Mouse (Mus musculus): Measurements from ENCODE around the gene Gm49339. TPM values are rescaled to one million over a fixed set of nuclear protein-coding genes. Genes with fewer than 3 reads are reported as not detected.
"Not testable (repeated sequence)": the region's sequence is repeated elsewhere in the genome, so short reads cannot be mapped to it uniquely, and the experiment has no call there.

The Gm49339 gene
- not detected in 2 replicates for polyA plus RNA-seq (2014; fragmentation: Nextera tagmentation; extraction: Ambion mirVana)

DNA sequence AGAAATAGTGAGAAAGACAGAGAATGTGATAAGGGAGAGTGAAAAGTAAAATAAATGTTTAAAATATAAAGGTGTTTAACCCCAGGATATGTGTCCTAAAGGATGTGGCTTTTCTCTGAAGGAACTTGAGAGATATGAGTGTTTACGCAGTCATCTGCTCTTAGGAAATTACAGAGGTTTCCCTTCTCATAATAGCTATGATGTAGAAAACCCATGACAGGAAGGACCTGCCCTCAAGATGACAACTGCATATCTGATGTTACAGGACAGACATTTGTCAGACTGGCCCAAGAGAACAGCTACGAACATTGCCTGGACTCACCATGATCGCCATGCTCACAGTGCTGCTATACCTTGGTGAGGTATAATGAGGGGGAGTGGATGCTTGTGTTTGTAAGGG is at the start of gene Gm49339, which contains the start of gene Lilr4b:
Gene Gm49339 (plus strand): TSS at position 216 of the 400 bp plus-strand sequence.
Gene Lilr4b (plus strand): TSS at position 236 of the 400 bp plus-strand sequence.
- not testable (repeated sequence) for H3K27ac ChIP-seq (ENCODE audit: low read length); ATAC-seq (ENCODE audit: insufficient number of reproducible peaks, insufficient read depth, low FRiP score, low read depth); H3K9ac ChIP-seq (replicated peaks; ENCODE audit: low read depth, low read length); H3K36me3 ChIP-seq (ENCODE audit: control insufficient read depth, insufficient read depth, low read length); H3K9me3 ChIP-seq (ENCODE audit: control insufficient read depth, low read depth, low read length); H3K4me1 ChIP-seq (ENCODE audit: control insufficient read depth, insufficient read depth, low read length); H3K4me3 ChIP-seq (ENCODE audit: low read depth, low read length); H3K27me3 ChIP-seq (ENCODE audit: control insufficient read depth, insufficient read depth, low read length); H3K4me2 ChIP-seq (replicated peaks; ENCODE audit: low read depth, low read length)
- WGBS = 91% methylated on average over 1 of the region's 3 CpGs

DNA sequence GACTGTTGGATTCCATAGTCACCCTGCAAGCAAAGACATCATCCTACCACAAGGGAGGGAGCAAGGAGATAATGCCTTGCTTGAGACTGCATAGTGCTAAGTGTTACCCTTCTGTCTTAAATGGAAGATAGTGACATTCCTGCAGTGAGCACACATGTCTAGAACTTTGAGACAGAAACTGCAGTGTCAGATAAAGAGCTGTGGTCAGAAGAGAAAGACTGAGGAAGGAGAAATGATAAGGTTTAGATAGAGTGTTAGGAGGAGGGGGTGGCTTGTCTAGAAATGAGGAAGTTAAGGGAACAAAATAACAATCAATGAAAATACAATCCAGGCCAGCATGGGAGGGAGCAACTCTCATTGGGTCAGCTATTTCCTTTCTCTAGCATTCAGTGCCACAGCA is 47.5 kb upstream of the Gm49339 start:
- Histone ChIP-seq H3K4me3 (ENCODE audit: low read depth, low read length) (no peak overlapping the region), H3K9me3 (ENCODE audit: control insufficient read depth, low read depth, low read length) (no peaks in the 10 kb centered on the region), H3K27ac (ENCODE audit: low read length) (no peak overlapping the region), H3K36me3 (ENCODE audit: control insufficient read depth, insufficient read depth, low read length) (no peaks in the 10 kb centered on the region), H3K27me3 (ENCODE audit: control insufficient read depth, insufficient read depth, low read length) (no peaks in the 10 kb centered on the region), H3K4me1 (ENCODE audit: control insufficient read depth, insufficient read depth, low read length) (no peaks in the 10 kb centered on the region), H3K4me2 (replicated peaks; ENCODE audit: low read depth, low read length) (no peak overlapping the region), H3K9ac (replicated peaks; ENCODE audit: low read depth, low read length) (no peak overlapping the region)
- ATAC-seq (ENCODE audit: insufficient number of reproducible peaks, insufficient read depth, low FRiP score, low read depth) = no peak

DNA sequence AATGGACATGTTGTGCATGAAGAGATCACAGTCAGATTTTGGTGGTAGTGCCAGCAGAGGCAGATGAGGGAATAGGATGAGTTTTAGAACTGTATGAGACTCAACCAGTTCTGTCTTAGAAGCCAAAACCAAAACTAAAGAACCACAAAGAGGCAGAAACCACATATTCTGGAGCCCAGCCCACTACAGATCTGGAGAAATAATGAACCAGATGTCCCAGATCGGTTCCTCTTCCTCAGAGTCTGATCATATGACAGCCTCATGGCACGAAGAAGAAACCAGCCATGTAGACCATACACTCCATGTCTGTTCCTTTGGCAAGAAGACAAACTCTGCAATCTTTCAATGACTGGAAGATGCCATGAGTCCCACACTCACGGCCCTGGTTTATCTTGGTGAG is 44.7 kb upstream of the Gm49339 start:
- WGBS = 82% methylated on average over 3 of the region's 3 CpGs
- Histone ChIP-seq H3K27ac (ENCODE audit: low read length) (no peak overlapping the region), H3K4me2 (replicated peaks; ENCODE audit: low read depth, low read length) (no peak overlapping the region), H3K9ac (replicated peaks; ENCODE audit: low read depth, low read length) (no peak overlapping the region), H3K9me3 (ENCODE audit: control insufficient read depth, low read depth, low read length) (no peaks in the 10 kb centered on the region), H3K27me3 (ENCODE audit: control insufficient read depth, insufficient read depth, low read length) (no peaks in the 10 kb centered on the region), H3K4me1 (ENCODE audit: control insufficient read depth, insufficient read depth, low read length) (no peaks in the 10 kb centered on the region), H3K36me3 (ENCODE audit: control insufficient read depth, insufficient read depth, low read length) (no peaks in the 10 kb centered on the region), H3K4me3 (ENCODE audit: low read depth, low read length) (no peak overlapping the region)
- no peak for ATAC-seq (ENCODE audit: insufficient number of reproducible peaks, insufficient read depth, low FRiP score, low read depth)

DNA sequence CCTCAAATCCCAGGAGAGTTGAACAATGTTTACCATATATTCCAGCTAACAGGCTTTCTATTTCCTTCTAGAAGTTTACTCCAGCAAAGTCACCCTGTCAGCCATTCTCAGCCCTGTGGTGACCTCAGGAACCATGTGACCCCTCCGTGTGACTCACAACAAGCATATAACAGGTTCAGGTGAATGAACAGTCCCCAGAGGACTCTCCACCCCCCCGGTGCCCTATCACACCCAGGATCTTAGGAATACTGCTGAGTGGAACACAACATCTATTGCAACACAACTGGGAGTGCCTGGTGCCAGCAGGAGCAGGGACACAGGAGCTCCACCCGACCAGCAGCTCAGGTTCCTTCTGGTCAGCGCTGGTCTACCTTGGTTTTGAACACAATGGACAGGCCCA is 28.8 kb upstream of the Gm49339 start:
- H3K9me3 ChIP-seq (ENCODE audit: control insufficient read depth, low read depth, low read length) = no peaks in the 10 kb centered on the region
- no peak overlapping the region for H3K4me3 ChIP-seq (ENCODE audit: low read depth, low read length)
- H3K4me1 ChIP-seq (ENCODE audit: control insufficient read depth, insufficient read depth, low read length) = no peaks in the 10 kb centered on the region
- H3K27ac ChIP-seq (ENCODE audit: low read length) = no peak overlapping the region
- H3K9ac ChIP-seq (replicated peaks; ENCODE audit: low read depth, low read length) = no peak overlapping the region
- no peak overlapping the region for H3K4me2 ChIP-seq (replicated peaks; ENCODE audit: low read depth, low read length)
- no peaks in the 10 kb centered on the region for H3K36me3 ChIP-seq (ENCODE audit: control insufficient read depth, insufficient read depth, low read length)
- no peaks in the 10 kb centered on the region for H3K27me3 ChIP-seq (ENCODE audit: control insufficient read depth, insufficient read depth, low read length)
- WGBS = 72% methylated on average over 4 of the region's 4 CpGs
- no peak; the same call in 1 of the 2 replicates for ATAC-seq (ENCODE audit: insufficient number of reproducible peaks, insufficient read depth, low FRiP score, low read depth)

DNA sequence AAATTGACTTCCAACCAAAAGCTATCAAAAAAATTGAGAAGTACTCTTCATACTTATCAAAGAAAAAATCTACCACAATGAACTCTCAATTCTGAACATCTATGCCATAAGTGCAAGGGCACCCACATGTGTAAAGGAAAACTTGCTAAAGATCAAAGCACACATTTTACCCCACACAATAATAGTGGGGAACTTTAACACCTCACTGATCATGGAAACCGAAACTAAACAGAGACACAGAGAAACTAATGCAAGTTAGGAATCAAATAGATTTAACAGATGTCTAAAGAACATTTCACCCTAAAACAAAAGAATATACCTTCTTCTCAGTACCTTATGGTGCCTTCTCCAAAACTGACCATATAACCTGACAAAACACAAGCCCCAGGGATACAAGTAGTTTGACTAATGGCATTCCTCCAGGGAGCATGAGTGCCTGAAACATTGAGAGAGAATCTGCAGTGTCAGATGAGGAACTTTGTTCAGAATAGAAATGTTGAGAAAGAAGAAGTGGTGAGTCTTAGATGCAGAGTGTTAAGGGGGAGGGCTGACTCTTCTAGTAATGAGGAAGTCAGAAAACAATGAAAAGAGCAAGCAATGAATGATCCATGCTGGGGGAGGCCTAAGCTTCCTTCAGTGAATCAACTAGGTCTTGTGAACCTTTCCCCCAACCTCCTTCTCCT is 26.7 kb upstream of the Gm49339 start:
- 79% methylated on average over 1 of the region's 1 CpGs for WGBS
- Histone ChIP-seq H3K4me1 (ENCODE audit: control insufficient read depth, insufficient read depth, low read length) (no peaks in the 10 kb centered on the region), H3K27me3 (ENCODE audit: control insufficient read depth, insufficient read depth, low read length) (no peaks in the 10 kb centered on the region), H3K9ac (replicated peaks; ENCODE audit: low read depth, low read length) (no peak overlapping the region), H3K9me3 (ENCODE audit: control insufficient read depth, low read depth, low read length) (no peaks in the 10 kb centered on the region), H3K4me2 (replicated peaks; ENCODE audit: low read depth, low read length) (no peak overlapping the region), H3K36me3 (ENCODE audit: control insufficient read depth, insufficient read depth, low read length) (no peaks in the 10 kb centered on the region), H3K4me3 (ENCODE audit: low read depth, low read length) (no peak overlapping the region), H3K27ac (ENCODE audit: low read length) (no peak overlapping the region)
- ATAC-seq (ENCODE audit: insufficient number of reproducible peaks, insufficient read depth, low FRiP score, low read depth) = no peak

DNA sequence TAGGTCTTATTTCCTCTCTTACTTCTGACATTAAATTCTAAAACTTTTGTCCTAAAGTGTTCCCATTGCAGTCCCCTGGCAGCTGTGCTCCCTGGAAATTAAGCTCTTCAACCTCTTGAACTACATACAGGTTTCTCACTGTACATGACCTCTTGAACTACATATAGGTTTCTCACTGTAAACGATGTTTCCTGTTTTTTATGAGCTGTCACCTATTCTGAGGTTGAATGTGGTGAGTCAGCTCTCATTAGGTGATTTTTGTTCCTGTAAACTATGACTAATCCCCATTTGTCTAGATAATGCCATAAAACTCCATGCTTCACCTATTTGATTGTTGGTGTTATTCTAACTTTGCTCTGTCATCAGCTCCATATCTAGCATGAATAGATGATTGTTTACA is 26.0 kb upstream of the Gm49339 start:
- Histone ChIP-seq H3K27ac (ENCODE audit: low read length) (no peak overlapping the region), H3K9me3 (ENCODE audit: control insufficient read depth, low read depth, low read length) (no peaks in the 10 kb centered on the region), H3K4me1 (ENCODE audit: control insufficient read depth, insufficient read depth, low read length) (no peaks in the 10 kb centered on the region), H3K4me2 (replicated peaks; ENCODE audit: low read depth, low read length) (no peak overlapping the region), H3K9ac (replicated peaks; ENCODE audit: low read depth, low read length) (no peak overlapping the region), H3K36me3 (ENCODE audit: control insufficient read depth, insufficient read depth, low read length) (no peaks in the 10 kb centered on the region), H3K4me3 (ENCODE audit: low read depth, low read length) (no peak overlapping the region), H3K27me3 (ENCODE audit: control insufficient read depth, insufficient read depth, low read length) (no peaks in the 10 kb centered on the region)
- WGBS = 61% methylated on average over 1 of the region's 1 CpGs
- ATAC-seq (ENCODE audit: insufficient number of reproducible peaks, insufficient read depth, low FRiP score, low read depth) = no peak

DNA sequence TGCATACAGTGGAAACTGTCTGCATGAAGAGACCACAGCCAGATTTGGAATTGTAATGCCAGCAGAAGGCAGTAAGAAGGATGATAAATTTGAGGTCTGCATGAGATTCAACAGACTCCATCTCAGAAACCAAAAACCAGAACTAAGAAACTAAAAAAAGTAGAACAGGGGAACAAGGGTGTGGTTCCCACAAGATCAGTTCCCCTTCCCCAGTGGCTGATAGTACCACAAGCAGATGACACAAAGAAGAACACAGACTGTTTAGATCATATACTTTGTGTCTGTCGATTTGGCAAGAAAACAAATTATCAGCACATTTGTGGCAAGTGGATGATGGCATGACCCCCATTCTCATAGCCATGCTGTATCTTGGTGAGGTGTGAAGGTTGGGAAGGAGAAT is 24.6 kb upstream of the Gm49339 start:
- Histone ChIP-seq H3K4me3 (ENCODE audit: low read depth, low read length) (no peak overlapping the region), H3K9me3 (ENCODE audit: control insufficient read depth, low read depth, low read length) (no peaks in the 10 kb centered on the region), H3K4me2 (replicated peaks; ENCODE audit: low read depth, low read length) (no peak overlapping the region), H3K27ac (ENCODE audit: low read length) (no peak overlapping the region), H3K36me3 (ENCODE audit: control insufficient read depth, insufficient read depth, low read length) (no peaks in the 10 kb centered on the region), H3K27me3 (ENCODE audit: control insufficient read depth, insufficient read depth, low read length) (no peaks in the 10 kb centered on the region), H3K4me1 (ENCODE audit: control insufficient read depth, insufficient read depth, low read length) (no peaks in the 10 kb centered on the region), H3K9ac (replicated peaks; ENCODE audit: low read depth, low read length) (no peak overlapping the region)
- no peak for ATAC-seq (ENCODE audit: insufficient number of reproducible peaks, insufficient read depth, low FRiP score, low read depth)
- WGBS = 85% methylated on average over 1 of the region's 1 CpGs

DNA sequence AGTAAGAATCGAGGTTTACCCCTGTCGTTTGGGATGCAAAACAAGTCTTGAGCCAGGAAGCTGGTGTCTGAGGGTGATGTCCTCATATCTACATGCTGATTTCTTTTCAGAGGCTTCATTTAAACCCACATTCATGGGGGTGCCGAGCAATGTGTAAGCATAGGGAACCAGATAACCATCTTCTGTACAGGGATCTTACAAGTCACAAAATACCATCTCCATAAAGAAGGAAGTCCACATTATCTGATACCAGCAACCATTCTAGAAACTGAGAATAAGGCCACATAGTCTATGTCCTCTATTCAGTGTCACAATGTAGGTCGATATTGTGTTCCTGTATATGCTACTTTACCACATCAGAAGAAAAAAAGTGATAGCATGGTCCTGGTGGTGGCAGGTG is 24.0 kb upstream of the Gm49339 start:
- no peak for ATAC-seq (ENCODE audit: insufficient number of reproducible peaks, insufficient read depth, low FRiP score, low read depth)
- no peak overlapping the region for H3K27ac ChIP-seq (ENCODE audit: low read length)
- H3K27me3 ChIP-seq (ENCODE audit: control insufficient read depth, insufficient read depth, low read length) = no peaks in the 10 kb centered on the region
- H3K4me2 ChIP-seq (replicated peaks; ENCODE audit: low read depth, low read length) = no peak overlapping the region
- no peaks in the 10 kb centered on the region for H3K4me1 ChIP-seq (ENCODE audit: control insufficient read depth, insufficient read depth, low read length)
- no peaks in the 10 kb centered on the region for H3K36me3 ChIP-seq (ENCODE audit: control insufficient read depth, insufficient read depth, low read length)
- H3K9ac ChIP-seq (replicated peaks; ENCODE audit: low read depth, low read length) = no peak overlapping the region
- H3K9me3 ChIP-seq (ENCODE audit: control insufficient read depth, low read depth, low read length) = no peaks in the 10 kb centered on the region
- no peak overlapping the region for H3K4me3 ChIP-seq (ENCODE audit: low read depth, low read length)
- 68% methylated on average over 4 of the region's 4 CpGs for WGBS

DNA sequence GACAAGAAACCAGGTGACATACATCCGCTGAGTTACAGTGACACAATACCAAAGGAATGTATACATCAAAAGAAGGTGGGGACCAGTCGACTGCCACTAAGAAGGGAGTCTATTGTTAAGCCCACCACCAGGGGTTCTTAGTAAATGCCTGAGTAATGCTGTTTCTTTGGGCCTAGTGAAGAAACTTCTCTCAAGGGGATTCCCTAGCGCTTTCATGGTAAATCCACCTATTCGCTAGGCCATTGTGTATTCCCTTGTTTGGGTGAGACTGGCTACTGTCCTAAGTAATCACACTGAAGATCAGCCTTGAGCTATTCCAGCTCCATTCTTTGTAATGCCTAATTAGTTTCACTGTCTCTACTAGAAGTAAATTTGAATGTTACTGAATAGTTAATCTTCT is 16.6 kb upstream of the Gm49339 start:
- H3K4me3 ChIP-seq (ENCODE audit: low read depth, low read length); H3K9me3 ChIP-seq (ENCODE audit: control insufficient read depth, low read depth, low read length); H3K36me3 ChIP-seq (ENCODE audit: control insufficient read depth, insufficient read depth, low read length); ATAC-seq (ENCODE audit: insufficient number of reproducible peaks, insufficient read depth, low FRiP score, low read depth); H3K27me3 ChIP-seq (ENCODE audit: control insufficient read depth, insufficient read depth, low read length); H3K9ac ChIP-seq (replicated peaks; ENCODE audit: low read depth, low read length); H3K4me1 ChIP-seq (ENCODE audit: control insufficient read depth, insufficient read depth, low read length); H3K4me2 ChIP-seq (replicated peaks; ENCODE audit: low read depth, low read length); H3K27ac ChIP-seq (ENCODE audit: low read length): not testable (repeated sequence)
- WGBS = 58% methylated on average over 4 of the region's 4 CpGs
